Mouse (Mus musculus): ENCODE results near the gene Tmprss3.
A peak's percentile ranks its signal among the peaks of the same experiment; 100 is the strongest.

Gene Tmprss3

GRCm38 (mm10) chr17:31198877-31199276 lies at the start of gene Tmprss3:
Tmprss3 (minus strand) TSS chr17:31198977.
- DNase-seq (ENCODE audit: low spot score in 2 of 2): no peak

GRCm38 (mm10) chr17:31247144-31247543 lies 48.4 kb upstream of the Tmprss3 start:
- DNase-seq (ENCODE audit: low spot score in 2 of 2): no peak

GRCm38 (mm10) chr17:31245321-31245720 lies 46.5 kb upstream of the Tmprss3 start:
- DNase-seq (ENCODE audit: low spot score in 2 of 2): no peak

- no peak for DNase-seq (ENCODE audit: low spot score in 2 of 2)
Measured at GRCm38 (mm10) chr17:31242764-31243163, 44.0 kb upstream of the Tmprss3 start.

GRCm38 (mm10) chr17:31241156-31241555 lies 42.4 kb upstream of the Tmprss3 start:
- DNase-seq (ENCODE audit: low spot score in 2 of 2): no peak

- no peak for DNase-seq (ENCODE audit: low spot score in 2 of 2)
Measured at GRCm38 (mm10) chr17:31238234-31239020, 39.6 kb upstream of the Tmprss3 start.

GRCm38 (mm10) chr17:31235915-31236314 lies 37.1 kb upstream of the Tmprss3 start:
- DNase-seq (ENCODE audit: low spot score in 2 of 2): no peak

- DNase-seq (ENCODE audit: low spot score in 2 of 2): no peak
Measured at GRCm38 (mm10) chr17:31232251-31233010, 33.7 kb upstream of the Tmprss3 start.

- DNase-seq (ENCODE audit: low spot score in 2 of 2): no peak
Measured at GRCm38 (mm10) chr17:31231780-31232179, 33.0 kb upstream of the Tmprss3 start.

- DNase-seq (ENCODE audit: low spot score in 2 of 2): no peak
Measured at GRCm38 (mm10) chr17:31226931-31227330, 28.2 kb upstream of the Tmprss3 start.

- DNase-seq (ENCODE audit: low spot score in 2 of 2): peak; percentile 15 to 54
Measured at GRCm38 (mm10) chr17:31226368-31226767, 27.6 kb upstream of the Tmprss3 start.

GRCm38 (mm10) chr17:31224591-31224990 lies 25.8 kb upstream of the Tmprss3 start:
- no peak for DNase-seq (ENCODE audit: low spot score in 2 of 2)

- DNase-seq (ENCODE audit: low spot score in 2 of 2): no peak
Measured at GRCm38 (mm10) chr17:31223835-31224234, 25.1 kb upstream of the Tmprss3 start.

- DNase-seq (ENCODE audit: low spot score in 2 of 2): no peak
Measured at GRCm38 (mm10) chr17:31222810-31223310, 24.1 kb upstream of the Tmprss3 start.

- no peak for DNase-seq (ENCODE audit: low spot score in 2 of 2)
Measured at GRCm38 (mm10) chr17:31216068-31216955, 17.5 kb upstream of the Tmprss3 start.

- DNase-seq (ENCODE audit: low spot score in 2 of 2): no peak
Measured at GRCm38 (mm10) chr17:31211881-31212280, 13.1 kb upstream of the Tmprss3 start.

- DNase-seq (ENCODE audit: low spot score in 2 of 2): no peak
Measured at GRCm38 (mm10) chr17:31210299-31210698, 11.5 kb upstream of the Tmprss3 start.

GRCm38 (mm10) chr17:31209376-31209930 lies 10.7 kb upstream of the Tmprss3 start:
- no peak for DNase-seq (ENCODE audit: low spot score in 2 of 2)

- DNase-seq (ENCODE audit: low spot score in 2 of 2): no peak
Measured at GRCm38 (mm10) chr17:31208654-31209053, 9.9 kb upstream of the Tmprss3 start.

- no peak for DNase-seq (ENCODE audit: low spot score in 2 of 2)
Measured at GRCm38 (mm10) chr17:31207771-31208334, 9.1 kb upstream of the Tmprss3 start, which contains the start of gene Ubash3a. Ubash3a (plus strand) TSS chr17:31207873.

- no peak for DNase-seq (ENCODE audit: low spot score in 2 of 2)
Measured at GRCm38 (mm10) chr17:31196283-31196682, 2.5 kb downstream of the Tmprss3 start.

Measured in frontal cortex, postnatal 36 days (tissue).